Mouse (Mus musculus) erythroblast, embryonic 14.5 days (primary cell): ENCODE results near the gene Rspo4. TPM values are rescaled to one million over a fixed set of nuclear protein-coding genes. Genes with fewer than 3 reads are reported as not detected.

ENCODE experiments used
- H3K27me3 ChIP-seq: 2 replicates; pipeline ENCODE4 v1.6.1; 2012; ENCODE audit warnings: inconsistent platforms; ENCODE audit not compliant: control insufficient read depth
- H3K36me3 ChIP-seq: 2 replicates; pipeline ENCODE4 v1.6.1; 2012; ENCODE audit warnings: mild to moderate bottlenecking, inconsistent platforms; ENCODE audit not compliant: control insufficient read depth
- H3K4me1 ChIP-seq: 2 replicates; pipeline ENCODE4 v1.6.1; 2012; ENCODE audit warnings: inconsistent platforms; ENCODE audit not compliant: control insufficient read depth
- H3K4me3 ChIP-seq: replicated peaks from 2 replicates; pipeline ENCODE3; 2012; ENCODE audit warnings: moderate library complexity, mild to moderate bottlenecking, inconsistent platforms
- H3K9me3 ChIP-seq: 2 replicates; pipeline ENCODE4 v1.6.1; 2012; ENCODE audit warnings: low read length, inconsistent platforms, mixed read lengths; ENCODE audit not compliant: control insufficient read depth
- GATA1 ChIP-seq: IDR thresholded peaks from 2 replicates; pipeline ENCODE4 v1.6.1; 2012; ENCODE audit warnings: low read length, inconsistent platforms, mixed read lengths
- TAL1 ChIP-seq: IDR thresholded peaks from 3 replicates; pipeline ENCODE4 v1.6.1; 2012; ENCODE audit warnings: low read length, inconsistent platforms, mixed read lengths
- polyA plus RNA-seq: library from polyadenylated mRNA; stranded (reverse); fragments of >175 nt; gene quantifications from 2 replicates; pipeline ENCODE4 v1.2.3, GENCODE M21; 2012

Rspo4 gene
- polyA plus RNA-seq, 1 experiment = not detected

- Histone ChIP-seq H3K9me3 (no peaks in the 10 kb centered on the region), H3K27me3 (no peaks in the 10 kb centered on the region), H3K4me3 (no peak overlapping the region), H3K4me1 (no peaks in the 10 kb centered on the region), H3K36me3 (no peaks in the 10 kb centered on the region)
- TF ChIP-seq GATA1 = no peak
- no peak for TF ChIP-seq TAL1
Measured at GRCm38 (mm10) chr2:151907020-151907419, 64.3 kb downstream of the Rspo4 start.

GRCm38 (mm10) chr2:151909386-151909785 lies 66.7 kb downstream of the Rspo4 start:
- TF ChIP-seq GATA1 = no peak
- no peak for TF ChIP-seq TAL1
- no peaks in the 10 kb centered on the region for H3K27me3 ChIP-seq
- no peaks in the 10 kb centered on the region for H3K4me1 ChIP-seq
- H3K36me3 ChIP-seq = no peaks in the 10 kb centered on the region
- H3K4me3 ChIP-seq = no peak overlapping the region
- no peaks in the 10 kb centered on the region for H3K9me3 ChIP-seq

- TF ChIP-seq GATA1 (no peak), TAL1 (no peak)
- H3K4me3 ChIP-seq = no peak overlapping the region
- H3K4me1 ChIP-seq = no peaks in the 10 kb centered on the region
- no peaks in the 10 kb centered on the region for H3K36me3 ChIP-seq
- H3K9me3 ChIP-seq = no peaks in the 10 kb centered on the region
- no peaks in the 10 kb centered on the region for H3K27me3 ChIP-seq
Measured at GRCm38 (mm10) chr2:151910498-151910897, 67.8 kb downstream of the Rspo4 start.

- no peak within 1 kb of the TSS for H3K4me3 ChIP-seq
- no peaks in the 10 kb centered on the region for H3K4me1 ChIP-seq
- no peaks in the 10 kb centered on the region for H3K27me3 ChIP-seq
- H3K9me3 ChIP-seq = no peaks in the 10 kb centered on the region
- no peaks in the 10 kb centered on the region for H3K36me3 ChIP-seq
- TF ChIP-seq GATA1 (no peak), TAL1 (no peak)
Measured at GRCm38 (mm10) chr2:151910919-151911500, 68.3 kb downstream of the Rspo4 start, which contains the start of gene Angpt4. TSS of gene Angpt4 (plus strand) at chr2:151911210.

- no peak for TF ChIP-seq TAL1
- TF ChIP-seq GATA1 = no peak
- Histone ChIP-seq H3K27me3 (no peaks in the 10 kb centered on the region), H3K36me3 (no peaks in the 10 kb centered on the region), H3K9me3 (no peaks in the 10 kb centered on the region), H3K4me1 (no peaks in the 10 kb centered on the region), H3K4me3 (no peak overlapping the region)
Measured at GRCm38 (mm10) chr2:151911751-151912150, 69.0 kb downstream of the Rspo4 start.

- H3K4me3 ChIP-seq = no peak overlapping the region
- H3K36me3 ChIP-seq = no peaks in the 10 kb centered on the region
- H3K4me1 ChIP-seq = no peaks in the 10 kb centered on the region
- no peaks in the 10 kb centered on the region for H3K9me3 ChIP-seq
- H3K27me3 ChIP-seq = no peaks in the 10 kb centered on the region
- TF ChIP-seq GATA1 (no peak), TAL1 (no peak)
Measured at GRCm38 (mm10) chr2:151914120-151914519, 71.4 kb downstream of the Rspo4 start.

GRCm38 (mm10) chr2:151915111-151915510 lies 72.4 kb downstream of the Rspo4 start:
- TF ChIP-seq TAL1 = no peak
- no peak for TF ChIP-seq GATA1
- H3K4me1 ChIP-seq = no peaks in the 10 kb centered on the region
- no peaks in the 10 kb centered on the region for H3K27me3 ChIP-seq
- no peaks in the 10 kb centered on the region for H3K9me3 ChIP-seq
- no peak overlapping the region for H3K4me3 ChIP-seq
- H3K36me3 ChIP-seq = no peaks in the 10 kb centered on the region

GRCm38 (mm10) chr2:151916061-151916831 lies 73.5 kb downstream of the Rspo4 start:
- Histone ChIP-seq H3K9me3 (no peaks in the 10 kb centered on the region), H3K4me1 (no peaks in the 10 kb centered on the region), H3K4me3 (no peak overlapping the region), H3K36me3 (no peaks in the 10 kb centered on the region), H3K27me3 (no peaks in the 10 kb centered on the region)
- TF ChIP-seq GATA1 = no peak
- TF ChIP-seq TAL1 = no peak

GRCm38 (mm10) chr2:151919140-151919539 lies 76.4 kb downstream of the Rspo4 start:
- TF ChIP-seq TAL1 = no peak
- no peak for TF ChIP-seq GATA1
- no peaks in the 10 kb centered on the region for H3K9me3 ChIP-seq
- no peaks in the 10 kb centered on the region for H3K36me3 ChIP-seq
- H3K27me3 ChIP-seq = no peaks in the 10 kb centered on the region
- no peak overlapping the region for H3K4me3 ChIP-seq
- H3K4me1 ChIP-seq = no peaks in the 10 kb centered on the region

GRCm38 (mm10) chr2:151921068-151921467 lies 78.3 kb downstream of the Rspo4 start:
- no peaks in the 10 kb centered on the region for H3K9me3 ChIP-seq
- H3K36me3 ChIP-seq = no peaks in the 10 kb centered on the region
- no peaks in the 10 kb centered on the region for H3K4me1 ChIP-seq
- TF ChIP-seq GATA1 (no peak), TAL1 (no peak)
- H3K4me3 ChIP-seq = no peak overlapping the region
- no peaks in the 10 kb centered on the region for H3K27me3 ChIP-seq
